Mouse (Mus musculus): ENCODE measurements around the gene Ifnl3. TPM values are rescaled to one million over a fixed set of nuclear protein-coding genes. Genes with fewer than 3 reads are reported as not detected.

Ifnl3 gene
- polyA plus RNA-seq, 1 experiment from 2014 or later: not detected

GRCm38 (mm10) chr7:28547154-28547553 is 24.5 kb downstream of the Ifnl3 start, which contains the start of gene Nccrp1:
Gene Nccrp1 (minus strand): TSS chr7:28547254.
- no peak for ATAC-seq (ENCODE audit: insufficient number of reproducible peaks, insufficient read depth, low FRiP score, low TSS enrichment, low read depth)
- H3K4me1 ChIP-seq: peaks cover 18% of the 10 kb centered on the region
- H3K27me3 ChIP-seq: peaks cover 61% of the 10 kb centered on the region
- H3K4me3 ChIP-seq: peak within 1 kb of the TSS; percentile 30
- H3K9ac ChIP-seq: peak within 1 kb of the TSS; percentile 51; the same call in 1 of the 2 replicates
- H3K36me3 ChIP-seq: no peaks in the 10 kb centered on the region
- no peaks in the 10 kb centered on the region for H3K9me3 ChIP-seq
- no peak within 1 kb of the TSS for H3K27ac ChIP-seq
- peak within 1 kb of the TSS; percentile 57 for H3K4me2 ChIP-seq
- WGBS: 2% methylated on average over 5 of the region's 5 CpGs

GRCm38 (mm10) chr7:28547628-28548027 is 25.0 kb downstream of the Ifnl3 start:
- Histone ChIP-seq H3K9ac (no peak overlapping the region), H3K4me2 (no peak overlapping the region), H3K4me1 (peaks cover 18% of the 10 kb centered on the region), H3K27me3 (peaks cover 61% of the 10 kb centered on the region), H3K27ac (no peak overlapping the region), H3K4me3 (no peak overlapping the region; the same call in 1 of the 2 replicates), H3K36me3 (no peaks in the 10 kb centered on the region), H3K9me3 (no peaks in the 10 kb centered on the region)
- WGBS: 62% methylated on average over 7 of the region's 7 CpGs
- no peak for ATAC-seq (ENCODE audit: insufficient number of reproducible peaks, insufficient read depth, low FRiP score, low TSS enrichment, low read depth)

- ATAC-seq (ENCODE audit: insufficient number of reproducible peaks, insufficient read depth, low FRiP score, low TSS enrichment, low read depth): no peak
- Histone ChIP-seq H3K9me3 (no peaks in the 10 kb centered on the region), H3K36me3 (peaks cover 3% of the 10 kb centered on the region; the same call in 1 of the 2 replicates), H3K4me2 (no peak overlapping the region), H3K4me1 (peaks cover 10% of the 10 kb centered on the region; the same call in 1 of the 2 replicates), H3K27me3 (peaks cover 7% of the 10 kb centered on the region), H3K4me3 (no peak overlapping the region), H3K9ac (no peak overlapping the region), H3K27ac (no peak overlapping the region)
- 92% methylated on average over 6 of the region's 6 CpGs for WGBS
Observed at GRCm38 (mm10) chr7:28553076-28553475, 30.4 kb downstream of the Ifnl3 start.

GRCm38 (mm10) chr7:28555939-28556535 is 33.4 kb downstream of the Ifnl3 start:
- no peak overlapping the region for H3K27ac ChIP-seq
- H3K27me3 ChIP-seq: no peaks in the 10 kb centered on the region
- no peak overlapping the region for H3K4me3 ChIP-seq
- no peaks in the 10 kb centered on the region for H3K9me3 ChIP-seq
- peaks cover 31% of the 10 kb centered on the region for H3K36me3 ChIP-seq
- WGBS: 20% methylated on average over 5 of the region's 5 CpGs
- peaks cover 10% of the 10 kb centered on the region; the same call in 1 of the 2 replicates for H3K4me1 ChIP-seq
- H3K4me2 ChIP-seq: no peak overlapping the region
- no peak overlapping the region for H3K9ac ChIP-seq
- no peak for ATAC-seq (ENCODE audit: insufficient number of reproducible peaks, insufficient read depth, low FRiP score, low TSS enrichment, low read depth)

GRCm38 (mm10) chr7:28557069-28557468 is 34.4 kb downstream of the Ifnl3 start:
- no peak overlapping the region for H3K4me3 ChIP-seq
- no peaks in the 10 kb centered on the region for H3K9me3 ChIP-seq
- H3K27ac ChIP-seq: no peak overlapping the region
- no peak overlapping the region for H3K4me2 ChIP-seq
- H3K36me3 ChIP-seq: peaks cover 39% of the 10 kb centered on the region
- H3K9ac ChIP-seq: no peak overlapping the region; the same call in 1 of the 2 replicates
- H3K4me1 ChIP-seq: peaks cover 10% of the 10 kb centered on the region; the same call in 1 of the 2 replicates
- no peak for ATAC-seq (ENCODE audit: insufficient number of reproducible peaks, insufficient read depth, low FRiP score, low TSS enrichment, low read depth)
- no peaks in the 10 kb centered on the region for H3K27me3 ChIP-seq
- 74% methylated on average over 5 of the region's 5 CpGs for WGBS

GRCm38 (mm10) chr7:28557708-28558107 is 35.1 kb downstream of the Ifnl3 start:
- H3K9ac ChIP-seq: no peak overlapping the region
- H3K27ac ChIP-seq: no peak overlapping the region
- H3K36me3 ChIP-seq: peaks cover 45% of the 10 kb centered on the region
- H3K9me3 ChIP-seq: no peaks in the 10 kb centered on the region
- ATAC-seq (ENCODE audit: insufficient number of reproducible peaks, insufficient read depth, low FRiP score, low TSS enrichment, low read depth): no peak
- H3K4me3 ChIP-seq: no peak overlapping the region
- no peaks in the 10 kb centered on the region for H3K27me3 ChIP-seq
- peaks cover 10% of the 10 kb centered on the region; the same call in 1 of the 2 replicates for H3K4me1 ChIP-seq
- 81% methylated on average over 6 of the region's 6 CpGs for WGBS
- no peak overlapping the region for H3K4me2 ChIP-seq

- Histone ChIP-seq H3K9ac (no peak overlapping the region; the same call in 1 of the 2 replicates), H3K4me1 (peaks cover 10% of the 10 kb centered on the region; the same call in 1 of the 2 replicates), H3K27ac (no peak overlapping the region; the same call in 1 of the 2 replicates), H3K27me3 (no peaks in the 10 kb centered on the region), H3K4me3 (no peak overlapping the region), H3K36me3 (peaks cover 53% of the 10 kb centered on the region), H3K9me3 (no peaks in the 10 kb centered on the region), H3K4me2 (no peak overlapping the region)
- ATAC-seq (ENCODE audit: insufficient number of reproducible peaks, insufficient read depth, low FRiP score, low TSS enrichment, low read depth): no peak
- WGBS: 59% methylated on average over 4 of the region's 4 CpGs
Observed at GRCm38 (mm10) chr7:28558486-28558885, 35.9 kb downstream of the Ifnl3 start.

- peaks cover 9% of the 10 kb centered on the region; the same call in 1 of the 2 replicates for H3K4me1 ChIP-seq
- peaks cover 77% of the 10 kb centered on the region for H3K36me3 ChIP-seq
- H3K27me3 ChIP-seq: no peaks in the 10 kb centered on the region
- no peak for ATAC-seq (ENCODE audit: insufficient number of reproducible peaks, insufficient read depth, low FRiP score, low TSS enrichment, low read depth)
- 92% methylated on average over 10 of the region's 10 CpGs for WGBS
- H3K9me3 ChIP-seq: no peaks in the 10 kb centered on the region
- no peak overlapping the region for H3K9ac ChIP-seq
- no peak overlapping the region for H3K27ac ChIP-seq
- H3K4me2 ChIP-seq: no peak overlapping the region
- H3K4me3 ChIP-seq: no peak overlapping the region
Observed at GRCm38 (mm10) chr7:28560856-28561255, 38.2 kb downstream of the Ifnl3 start.

- 91% methylated on average over 11 of the region's 11 CpGs for WGBS
Observed at GRCm38 (mm10) chr7:28561967-28562366, 39.3 kb downstream of the Ifnl3 start.

GRCm38 (mm10) chr7:28562371-28562770 is 39.7 kb downstream of the Ifnl3 start:
- Histone ChIP-seq H3K27me3 (no peaks in the 10 kb centered on the region), H3K4me2 (no peak overlapping the region), H3K4me3 (no peak overlapping the region), H3K9ac (no peak overlapping the region), H3K4me1 (no peaks in the 10 kb centered on the region), H3K27ac (no peak overlapping the region), H3K36me3 (peaks cover 92% of the 10 kb centered on the region), H3K9me3 (no peaks in the 10 kb centered on the region)
- WGBS: 92% methylated on average over 13 of the region's 13 CpGs
- no peak for ATAC-seq (ENCODE audit: insufficient number of reproducible peaks, insufficient read depth, low FRiP score, low TSS enrichment, low read depth)

More at GRCm38 (mm10) chr7:28561967-28562366, 39.3 kb downstream of the Ifnl3 start:
- Histone ChIP-seq H3K27me3 (no peaks in the 10 kb centered on the region), H3K36me3 (peaks cover 88% of the 10 kb centered on the region), H3K27ac (no peak overlapping the region), H3K9me3 (no peaks in the 10 kb centered on the region), H3K4me3 (no peak overlapping the region), H3K9ac (no peak overlapping the region), H3K4me2 (no peak overlapping the region), H3K4me1 (no peaks in the 10 kb centered on the region)
- ATAC-seq (ENCODE audit: insufficient number of reproducible peaks, insufficient read depth, low FRiP score, low TSS enrichment, low read depth): no peak

- Histone ChIP-seq H3K9me3 (no peaks in the 10 kb centered on the region), H3K4me2 (no peak overlapping the region), H3K27ac (no peak overlapping the region), H3K4me1 (no peaks in the 10 kb centered on the region), H3K9ac (no peak overlapping the region), H3K36me3 (peaks cover 95% of the 10 kb centered on the region), H3K27me3 (no peaks in the 10 kb centered on the region), H3K4me3 (no peak overlapping the region)
- WGBS: 92% methylated on average over 13 of the region's 13 CpGs
- ATAC-seq (ENCODE audit: insufficient number of reproducible peaks, insufficient read depth, low FRiP score, low TSS enrichment, low read depth): no peak
Observed at GRCm38 (mm10) chr7:28562951-28563350, 40.3 kb downstream of the Ifnl3 start.

- Histone ChIP-seq H3K36me3 (peaks cover 93% of the 10 kb centered on the region), H3K4me3 (no peak overlapping the region), H3K4me1 (peaks cover 11% of the 10 kb centered on the region), H3K4me2 (no peak overlapping the region), H3K9ac (no peak overlapping the region), H3K9me3 (no peaks in the 10 kb centered on the region), H3K27ac (no peak overlapping the region), H3K27me3 (no peaks in the 10 kb centered on the region)
- WGBS: 58% methylated on average over 5 of the region's 5 CpGs
- no peak for ATAC-seq (ENCODE audit: insufficient number of reproducible peaks, insufficient read depth, low FRiP score, low TSS enrichment, low read depth)
Observed at GRCm38 (mm10) chr7:28565407-28565806, 42.8 kb downstream of the Ifnl3 start.
